Mouse (Mus musculus): ENCODE measurements around the gene Plp2.

- no peak for TF ChIP-seq GATA1 (IDR thresholded peaks at IDR 0.05; ENCODE audit: low read length)
- TF ChIP-seq TAL1 (IDR thresholded peaks at IDR 0.05; ENCODE audit: low read length) = no peak
Measured at GRCm38 (mm10) chrX:7680057-7680412, 8.8 kb upstream of the Plp2 start.

Measured in erythroblast, embryonic 14.5 days (primary cell).